Mouse (Mus musculus): ENCODE measurements around the gene Hacd4.

DNA sequence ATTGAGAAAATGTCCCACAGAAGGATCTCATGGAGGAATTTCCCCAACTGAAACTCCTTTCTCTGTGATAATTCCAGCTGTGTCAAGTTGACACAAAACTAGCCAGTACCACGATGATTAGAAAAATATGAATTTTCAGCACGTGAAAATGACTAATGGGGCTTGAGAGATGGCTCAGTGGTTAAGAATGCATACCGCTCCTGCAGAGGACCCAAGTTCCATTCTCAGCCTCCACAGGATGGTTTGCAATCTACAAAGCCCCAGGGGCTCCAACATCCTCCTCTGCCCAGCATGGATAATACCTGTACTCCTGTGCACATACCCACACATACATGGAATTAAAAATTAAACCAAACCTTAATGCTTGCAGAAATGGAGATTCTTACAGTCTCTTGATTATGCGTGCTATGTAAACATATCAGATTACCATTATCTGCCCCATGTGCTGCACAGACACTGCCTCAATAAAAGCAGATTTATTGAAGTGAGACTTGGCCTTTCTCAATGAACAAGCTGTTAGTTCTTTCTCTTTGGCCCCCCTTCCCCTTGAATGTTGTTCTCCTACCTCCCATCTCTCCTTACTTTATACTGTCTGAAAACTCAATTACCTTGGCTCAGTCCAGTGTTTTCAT is 39.6 kb upstream of the Hacd4 start:
- TF ChIP-seq CTCF (IDR thresholded peaks at IDR 0.05; ENCODE audit: control insufficient read depth, insufficient read depth, insufficient read length): no peak
- no peak for TF ChIP-seq CEBPB (IDR thresholded peaks at IDR 0.05; ENCODE audit: low read depth)
- peak; percentile 25 for TF ChIP-seq USF1 (IDR thresholded peaks at IDR 0.05; ENCODE audit: low read depth)
- TF ChIP-seq MAX (IDR thresholded peaks at IDR 0.05): no peak
- no peak for TF ChIP-seq MYOG (IDR thresholded peaks at IDR 0.05; ENCODE audit: control insufficient read depth, extremely low read depth, insufficient read length)
- TF ChIP-seq MYOD1 (IDR thresholded peaks at IDR 0.05; ENCODE audit: control insufficient read depth, insufficient read length, low read depth): no peak
- TF ChIP-seq FOSL1 (IDR thresholded peaks at IDR 0.05; ENCODE audit: insufficient read depth, low read length, poor library complexity, severe bottlenecking): no peak

All from C2C12 (cell line).